Mouse (Mus musculus) ES-Bruce4 (cell line): ENCODE measurements at regions not wholly inside any gene's neighbourhood (a gene's known extent, or its start where the extent isn't known, plus 50 kb on each side); places are given as distances from the start of the nearest gene placed in this dataset.

Experiments
- EP300 ChIP-seq: IDR thresholded peaks from 2 replicates; pipeline ENCODE4 v1.6.1; 2011; ENCODE audit warnings: low read depth, low read length; ENCODE audit not compliant: insufficient read depth
- POLR2A ChIP-seq: IDR thresholded peaks from one replicate; pipeline ENCODE4 v1.8.1; 2011; ENCODE audit warnings: low read length; ENCODE audit not compliant: insufficient read depth

DNA sequence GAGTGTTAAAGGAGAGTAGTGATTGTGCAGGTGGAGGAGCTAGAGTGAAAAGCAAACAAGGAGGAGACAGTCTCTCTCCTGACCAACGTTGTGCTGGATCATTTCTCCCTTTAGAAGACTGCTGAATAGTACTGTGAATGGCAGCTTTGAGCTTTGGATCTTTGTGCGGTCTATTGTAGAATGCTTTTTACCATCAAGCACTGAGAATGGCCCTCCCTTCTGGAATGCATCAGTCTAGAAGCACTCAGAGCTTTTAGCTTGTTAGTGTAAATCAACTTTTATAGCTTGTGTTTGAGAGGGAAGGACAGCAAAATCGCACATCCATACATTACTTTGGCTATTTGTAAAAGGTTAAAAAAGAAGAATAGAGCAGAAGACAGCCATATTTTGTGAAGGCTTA is 534.2 kb downstream of the Nova1 start:
- TF ChIP-seq EP300 (no peak), POLR2A (no peak)
